Mouse (Mus musculus) stomach, embryonic 16.5 days (tissue): ENCODE results near the gene Mixl1. TPM values are rescaled to one million over a fixed set of nuclear protein-coding genes. Genes with fewer than 3 reads are reported as not detected.

Experiments
- ATAC-seq: fragments of 200-750 bp; cut with Nextera tagmentation; 2 replicates; pipeline ENCODE4 v1.8.0; 2017; ENCODE audit warnings: moderate number of reproducible peaks, moderate TSS enrichment; ENCODE audit not compliant: insufficient read depth, low FRiP score
- H3K27ac ChIP-seq: fragments of 300-500 bp; sonication (generic); 2 replicates; pipeline ENCODE4 v1.5.1; 2014; ENCODE audit warnings: low read length
- H3K27me3 ChIP-seq: fragments of 300-500 bp; sonication (generic); 2 replicates; pipeline ENCODE4 v1.6.1; 2014; ENCODE audit warnings: low read length, control low read depth, mixed read lengths; ENCODE audit not compliant: control insufficient read depth, insufficient read depth
- H3K36me3 ChIP-seq: fragments of 300-500 bp; sonication (generic); 2 replicates; pipeline ENCODE4 v1.6.1; 2014; ENCODE audit warnings: low read length; ENCODE audit not compliant: control insufficient read depth, insufficient read depth
- H3K4me1 ChIP-seq: fragments of 300-500 bp; sonication (generic); 2 replicates; pipeline ENCODE4 v1.6.1; 2014; ENCODE audit warnings: low read length, control low read depth, mixed read lengths; ENCODE audit not compliant: control insufficient read depth, insufficient read depth
- H3K4me2 ChIP-seq: fragments of 300-500 bp; sonication (generic); 2 replicates; pipeline ENCODE4 v1.6.1; 2014; ENCODE audit warnings: low read depth, low read length, mixed read lengths
- H3K4me3 ChIP-seq: fragments of 300-500 bp; sonication (generic); replicated peaks from 2 replicates; pipeline ENCODE4 v1.5.1; 2014; ENCODE audit warnings: mild to moderate bottlenecking, low read length
- H3K9ac ChIP-seq: fragments of 300-500 bp; sonication (generic); 2 replicates; pipeline ENCODE4 v1.6.1; 2014; ENCODE audit warnings: low read length
- H3K9me3 ChIP-seq: fragments of 300-500 bp; sonication (generic); replicated peaks from 2 replicates; pipeline ENCODE4 v1.6.1; 2016; ENCODE audit warnings: low read length, control low read depth; ENCODE audit not compliant: control insufficient read depth
- WGBS: fragments of 180-500 bp; shearing (Covaris S2); extraction: QIAGEN DNeasy Blood & Tissue Kit; methylation state at CpG from one replicate; pipeline ENCODE4 v1.1.7; 2014; 5-methylcytosine and 5-hydroxymethylcytosine counted together
- polyA plus RNA-seq: library from polyadenylated mRNA; unstranded; fragments of >200 nt; fragmentation: Nextera tagmentation; extraction: Ambion mirVana; gene quantifications from 2 replicates; pipeline ENCODE4 v1.2.1, GENCODE M21; 2015

The Mixl1 gene
- polyA plus RNA-seq, 1 experiment from 2014 or later = not detected

DNA sequence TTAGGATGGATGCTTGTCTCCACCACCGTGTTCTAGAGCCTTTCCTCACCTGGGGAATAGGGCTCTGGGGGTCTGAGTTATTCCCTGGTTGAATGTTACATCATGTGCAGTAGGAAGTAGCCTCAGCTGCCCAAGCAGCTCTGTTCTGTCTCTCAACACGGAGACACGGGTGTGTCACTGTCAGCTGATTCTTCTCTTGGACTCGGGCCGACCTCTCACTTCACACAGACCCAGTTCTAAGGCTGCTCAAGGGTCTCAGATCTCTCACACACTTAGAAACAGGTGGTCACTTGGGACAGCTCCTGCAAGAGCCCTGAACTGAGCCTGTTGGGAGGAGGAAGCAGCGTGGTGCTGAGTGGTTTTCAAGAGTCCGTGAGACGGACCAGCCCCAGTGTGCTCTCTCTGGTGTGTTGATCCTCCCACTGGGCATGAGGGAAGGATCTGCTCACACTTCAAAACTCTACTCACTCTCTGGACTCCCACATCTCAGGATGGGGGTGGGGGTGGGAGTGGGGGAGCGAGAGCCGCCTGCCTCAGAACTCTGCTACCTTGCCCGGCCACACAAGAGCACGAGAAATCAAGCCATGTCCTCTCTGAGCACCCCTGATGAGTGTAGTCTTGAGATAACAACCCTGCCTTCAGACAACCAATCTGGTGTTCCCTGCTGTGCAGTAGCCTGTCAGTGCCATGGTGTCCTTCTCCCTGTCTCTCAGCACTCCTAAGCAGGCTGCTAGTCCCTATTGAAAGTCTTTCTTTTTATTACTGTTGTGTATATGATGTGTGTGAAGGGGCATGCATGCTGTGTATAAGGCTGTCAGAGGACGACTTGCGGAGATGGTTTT, 12.3 kb upstream of the Mixl1 start:
- Histone ChIP-seq H3K27me3 (no peaks in the 10 kb centered on the region), H3K9me3 (no peaks in the 10 kb centered on the region), H3K4me1 (no peaks in the 10 kb centered on the region), H3K36me3 (no peaks in the 10 kb centered on the region), H3K27ac (no peak overlapping the region), H3K4me3 (no peak overlapping the region), H3K4me2 (no peak overlapping the region), H3K9ac (no peak overlapping the region)
- ATAC-seq = no peak
- 56% methylated on average over 14 of the region's 14 CpGs for WGBS

DNA sequence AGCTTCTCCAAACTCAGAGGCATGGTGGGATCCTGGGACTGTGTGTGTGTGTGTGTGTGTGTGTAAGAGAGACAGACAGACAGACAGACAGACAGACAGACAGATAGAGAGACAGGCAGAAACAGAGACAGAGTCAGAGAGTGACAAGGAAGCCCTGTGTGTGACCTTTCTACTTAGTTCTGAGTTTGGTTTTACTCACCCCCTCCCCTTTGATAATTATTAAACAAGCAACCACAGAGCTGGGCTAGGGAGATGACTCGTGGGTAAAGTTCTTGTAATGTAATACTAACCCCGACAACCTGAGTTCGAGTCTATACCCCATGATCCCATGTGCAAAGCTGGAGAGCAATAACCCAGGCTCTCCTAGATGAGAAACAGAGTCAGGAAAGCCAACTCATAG, 11.0 kb upstream of the Mixl1 start:
- Histone ChIP-seq H3K36me3 (no peaks in the 10 kb centered on the region), H3K9me3 (no peaks in the 10 kb centered on the region), H3K4me3 (no peak overlapping the region), H3K27ac (no peak overlapping the region), H3K4me2 (no peak overlapping the region), H3K27me3 (no peaks in the 10 kb centered on the region), H3K4me1 (no peaks in the 10 kb centered on the region), H3K9ac (no peak overlapping the region)
- no peak for ATAC-seq
- 58% methylated on average over 3 of the region's 3 CpGs for WGBS

DNA sequence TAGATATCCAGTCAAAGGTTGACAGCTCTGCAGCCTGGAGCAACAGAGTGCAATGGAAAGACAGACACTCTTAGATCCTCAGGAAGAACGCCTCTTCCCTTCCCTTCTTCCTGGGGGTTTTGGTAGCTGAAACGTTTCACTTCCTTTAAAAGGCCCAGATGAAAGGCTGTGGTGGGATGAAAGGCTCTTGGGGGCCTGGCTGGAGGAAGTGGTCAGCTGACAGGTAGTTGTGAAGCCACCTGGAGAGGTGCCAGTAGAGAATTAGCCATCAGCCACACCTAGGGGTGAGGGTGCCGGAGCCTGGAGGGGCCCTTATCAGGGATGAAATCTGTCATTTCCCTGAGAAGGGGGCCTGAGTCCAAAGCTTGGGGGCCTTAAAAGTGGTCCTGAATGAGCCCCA, 10.5 kb upstream of the Mixl1 start:
- no peaks in the 10 kb centered on the region for H3K4me1 ChIP-seq
- no peak overlapping the region for H3K9ac ChIP-seq
- H3K27me3 ChIP-seq = no peaks in the 10 kb centered on the region
- H3K4me2 ChIP-seq = no peak overlapping the region
- no peak for ATAC-seq
- WGBS = 42% methylated on average over 3 of the region's 3 CpGs
- H3K36me3 ChIP-seq = no peaks in the 10 kb centered on the region
- no peak overlapping the region for H3K4me3 ChIP-seq
- H3K27ac ChIP-seq = no peak overlapping the region
- H3K9me3 ChIP-seq = no peaks in the 10 kb centered on the region

DNA sequence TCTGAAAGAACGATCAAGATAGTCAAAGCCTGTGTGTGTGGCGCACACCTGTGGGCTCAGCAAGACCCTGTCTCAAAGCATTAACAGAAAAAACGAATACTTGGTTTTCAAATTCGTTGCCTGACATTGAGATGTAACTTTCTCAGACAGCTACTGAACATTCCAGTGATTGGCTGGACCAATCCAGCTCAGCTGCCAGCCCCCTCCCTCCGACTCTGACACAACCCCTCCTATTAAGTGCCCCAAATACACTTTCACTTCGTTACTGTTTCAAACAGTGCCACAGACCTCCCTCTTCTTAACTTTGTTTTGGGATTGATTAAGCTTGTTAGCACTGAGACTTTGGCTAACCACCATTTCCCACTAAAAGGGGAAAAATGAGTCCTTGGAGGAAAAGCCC, 6.6 kb upstream of the Mixl1 start:
- Histone ChIP-seq H3K4me1 (no peaks in the 10 kb centered on the region), H3K27me3 (peaks cover 3% of the 10 kb centered on the region; the same call in 1 of the 2 replicates), H3K36me3 (no peaks in the 10 kb centered on the region), H3K27ac (no peak overlapping the region), H3K4me2 (peak overlapping the region; percentile 36; the same call in 1 of the 2 replicates), H3K4me3 (peak overlapping the region; percentile 22), H3K9me3 (no peaks in the 10 kb centered on the region), H3K9ac (no peak overlapping the region)
- WGBS = 33% methylated on average over 6 of the region's 6 CpGs
- no peak for ATAC-seq

DNA sequence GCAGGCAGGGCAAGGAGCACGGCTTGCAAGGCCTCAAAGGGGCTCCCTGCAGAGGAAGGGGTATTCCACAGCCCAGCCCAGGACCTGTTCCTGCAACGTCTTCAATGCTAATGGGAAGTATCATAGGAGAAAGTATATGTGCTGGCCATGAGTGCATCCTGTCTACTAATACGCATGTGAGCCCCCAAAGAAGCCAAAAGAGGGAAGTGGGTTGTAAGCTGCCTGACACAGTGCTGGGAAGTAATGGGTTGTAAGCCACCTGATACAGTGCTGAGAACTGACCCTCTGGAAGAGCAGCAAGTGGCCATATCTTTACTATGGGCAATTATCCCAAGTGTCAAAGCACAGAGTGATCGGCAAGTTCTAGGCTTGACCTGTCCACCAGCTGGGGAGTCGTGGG, 1.2 kb upstream of the Mixl1 start:
- ATAC-seq = no peak
- H3K9me3 ChIP-seq = no peaks in the 10 kb centered on the region
- H3K4me1 ChIP-seq = no peaks in the 10 kb centered on the region
- H3K4me3 ChIP-seq = no peak overlapping the region
- WGBS = 61% methylated on average over 5 of the region's 5 CpGs
- H3K4me2 ChIP-seq = no peak overlapping the region
- no peak overlapping the region for H3K27ac ChIP-seq
- H3K9ac ChIP-seq = no peak overlapping the region
- peaks cover 31% of the 10 kb centered on the region for H3K27me3 ChIP-seq
- H3K36me3 ChIP-seq = no peaks in the 10 kb centered on the region

DNA sequence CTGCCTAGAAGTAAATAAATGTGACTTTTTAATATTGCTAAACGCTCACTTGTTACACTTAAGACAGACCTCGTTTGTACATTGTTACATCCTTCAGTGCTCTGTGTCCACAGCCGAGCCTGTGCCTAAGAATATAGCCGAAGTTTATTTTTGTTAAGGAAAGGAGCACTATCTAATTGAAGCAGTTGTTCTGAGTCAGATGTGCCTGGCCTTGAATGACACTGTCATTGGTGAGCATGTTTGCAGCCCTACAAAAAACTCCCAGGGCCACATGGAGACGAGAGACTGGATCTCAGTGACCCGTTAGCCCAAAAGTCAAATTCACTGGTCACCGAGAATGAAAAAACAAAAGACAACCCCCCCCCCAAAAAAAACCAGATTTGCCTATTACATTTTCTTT, 5.5 kb downstream of the Mixl1 start:
- Histone ChIP-seq H3K4me2 (no peak overlapping the region), H3K36me3 (no peaks in the 10 kb centered on the region; the same call in 1 of the 2 replicates), H3K27ac (no peak overlapping the region), H3K9me3 (no peaks in the 10 kb centered on the region), H3K4me1 (no peaks in the 10 kb centered on the region), H3K4me3 (no peak overlapping the region), H3K9ac (no peak overlapping the region), H3K27me3 (peaks cover 10% of the 10 kb centered on the region)
- ATAC-seq = no peak
- WGBS = 87% methylated on average over 7 of the region's 7 CpGs

Other genes with a start within 250 kb of the Mixl1 start
- 1.1 and 1.5 TPM in 2 replicates for gene Stum, start 213.5 kb downstream of the Mixl1 start, polyA plus RNA-seq
- 105 and 116 TPM in 2 replicates for gene Parp1, start 128.1 kb downstream of the Mixl1 start, polyA plus RNA-seq
- 15.3 and 15.9 TPM in 2 replicates for gene Lin9, start 55.9 kb downstream of the Mixl1 start, polyA plus RNA-seq
- gene Acbd3, start 29.0 kb upstream of the Mixl1 start, polyA plus RNA-seq = 19.2 and 21.0 TPM in 2 replicates
- gene H3f3a, start 116.9 kb upstream of the Mixl1 start, polyA plus RNA-seq = 1,948 and 2,131 TPM in 2 replicates
- gene Sde2, start 154.1 kb upstream of the Mixl1 start, polyA plus RNA-seq = 34.9 and 36.5 TPM in 2 replicates
- 0.35 TPM in 1 of 2 replicates, not detected in the other for gene Lefty2, start 196.1 kb upstream of the Mixl1 start, polyA plus RNA-seq
- 99.6 and 105 TPM in 2 replicates for gene Pycr2, start 207.3 kb upstream of the Mixl1 start, polyA plus RNA-seq
- gene Lefty1, start 238.0 kb upstream of the Mixl1 start, polyA plus RNA-seq = 4.0 and 4.2 TPM in 2 replicates
- 29.2 and 35.3 TPM in 2 replicates for gene Tmem63a, start 245.3 kb upstream of the Mixl1 start, polyA plus RNA-seq